Mouse (Mus musculus) adrenal gland, postnatal 10 days (tissue): ENCODE measurements around the gene Olfr358. TPM values are rescaled to one million over a fixed set of nuclear protein-coding genes. Genes with fewer than 3 reads are reported as not detected.

Experiments used
- DNase-seq: peaks from one replicate; pipeline ENCODE4 v3.0.0; 2021; ENCODE audit warnings: mixed read lengths
- long read RNA-seq, 2 experiments: library from polyadenylated mRNA; stranded (forward); transcript quantifications; one replicate each; pipeline ENCODE4 v2.0.0; 2021
- total RNA-seq, 2 experiments: library from RNA; stranded (reverse); gene quantifications; 2 replicates each; pipeline ENCODE4 v1.2.3; 2021

The Olfr358 gene
- total RNA-seq = not detected
- long read RNA-seq, experiment 1 = 0 reads
- long read RNA-seq, experiment 2 = 0 reads

DNA sequence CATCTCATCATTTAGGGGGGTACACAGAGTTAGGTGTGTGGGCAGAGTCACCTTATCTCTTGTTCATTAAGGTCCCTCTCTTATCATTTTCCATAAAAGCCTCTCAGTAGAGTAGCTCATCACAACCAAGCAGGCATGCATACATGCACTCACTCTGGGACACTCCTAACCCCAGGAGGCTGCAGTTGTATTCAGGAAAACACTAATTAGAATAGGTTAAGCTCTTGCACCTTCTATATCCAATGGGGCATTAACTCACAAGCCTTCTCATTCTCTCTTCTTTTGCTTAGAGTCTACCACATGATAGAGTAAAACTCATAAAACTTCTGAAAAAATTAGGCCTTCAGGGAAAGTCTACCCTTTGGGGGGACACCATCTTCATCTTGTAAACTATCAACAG lies at the start of gene Olfr358:
Olfr358 (minus strand) TSS at position 101 of the 400 bp plus-strand sequence.
- DNase-seq = no peak

DNA sequence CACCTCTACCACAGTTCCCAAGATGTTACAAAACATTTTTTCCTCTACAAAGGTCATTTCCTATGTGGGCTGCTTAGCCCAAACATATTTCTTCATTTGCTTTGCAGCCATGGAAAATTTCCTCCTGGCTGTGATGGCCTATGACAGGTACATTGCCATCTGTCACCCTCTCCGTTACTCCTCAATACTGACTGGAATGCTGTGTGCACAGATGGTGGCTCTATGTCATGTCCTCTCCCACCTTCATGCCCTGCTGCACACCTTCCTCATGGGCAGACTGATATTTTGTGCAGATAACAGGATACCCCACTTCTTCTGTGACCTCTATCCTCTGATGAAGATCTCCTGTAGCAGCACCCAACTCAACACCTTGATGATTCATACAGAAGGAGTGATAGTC lies 12.1 kb downstream of the Olfr358 start:
- DNase-seq = no peak

DNA sequence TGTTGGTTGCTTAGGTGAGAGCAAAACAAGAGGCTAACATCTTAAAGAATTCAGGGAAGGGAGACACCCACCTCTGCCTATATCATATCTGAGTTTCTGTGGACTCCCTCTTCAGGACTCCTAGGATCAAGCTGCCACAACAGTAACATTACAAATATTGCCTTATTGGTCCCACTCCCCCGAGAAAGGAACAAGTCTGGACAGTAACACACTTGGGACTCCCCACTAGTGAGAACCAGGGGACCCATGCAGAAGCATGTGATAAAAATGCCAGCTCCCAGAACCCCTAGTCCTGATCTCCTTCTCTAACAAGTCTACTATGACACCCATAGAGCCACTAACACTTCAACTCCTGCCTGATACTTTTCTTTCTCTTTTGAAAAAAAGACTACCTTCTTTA lies 15.6 kb downstream of the Olfr358 start, which contains the start of gene Olfr357:
Olfr357 (plus strand) TSS at position 301 of the 400 bp plus-strand sequence.
- no peak for DNase-seq

Other genes starting within 250 kb of the Olfr358 start
- not detected for gene Olfr348, start 225.1 kb downstream of the Olfr358 start, total RNA-seq
- gene Olfr50, start 218.8 kb downstream of the Olfr358 start, total RNA-seq = not detected
- not detected for gene Olfr3, start 192.3 kb downstream of the Olfr358 start, total RNA-seq
- gene Olfr350, start 163.0 kb downstream of the Olfr358 start, total RNA-seq = not detected
- not detected for gene Olfr351, start 146.7 kb downstream of the Olfr358 start, total RNA-seq
- not detected for gene Olfr352, start 140.9 kb downstream of the Olfr358 start, total RNA-seq
- not detected for gene Olfr353, start 116.4 kb downstream of the Olfr358 start, total RNA-seq
- gene Olfr354, start 103.7 kb downstream of the Olfr358 start, total RNA-seq = not detected
- not detected for gene Olfr355, start 80.4 kb downstream of the Olfr358 start, total RNA-seq
- not detected for gene Olfr356, start 72.2 kb downstream of the Olfr358 start, total RNA-seq
- gene Olfr357, start 15.5 kb downstream of the Olfr358 start, total RNA-seq = not detected
- gene Olfr360, start 56.4 kb upstream of the Olfr358 start, total RNA-seq = not detected
- not detected for gene Olfr361, start 80.0 kb upstream of the Olfr358 start, total RNA-seq
- gene Olfr362, start 108.6 kb upstream of the Olfr358 start, total RNA-seq = not detected
- gene Olfr364-ps1, start 130.0 kb upstream of the Olfr358 start, total RNA-seq = not detected
- gene Olfr365, start 178.9 kb upstream of the Olfr358 start, total RNA-seq = not detected
- gene Olfr366, start 202.2 kb upstream of the Olfr358 start, total RNA-seq = not detected